Mouse (Mus musculus) forebrain, postnatal 0 days (tissue): ENCODE results near the gene Chd1. TPM values are rescaled to one million over a fixed set of nuclear protein-coding genes. Genes with fewer than 3 reads are reported as not detected.
A peak's percentile ranks its signal among the peaks of the same experiment; 100 is the strongest.

Experiments used
- ATAC-seq: fragments of 200-750 bp; cut with Nextera tagmentation; 2 replicates; pipeline ENCODE4 v1.8.0; 2017; ENCODE audit warnings: mild to moderate bottlenecking, moderate library complexity
- DNase-seq: peaks from one replicate; pipeline ENCODE4 v3.0.0-alpha.2; 2015
- H3K27ac ChIP-seq: fragments of 300-500 bp; sonication (generic); 2 replicates; pipeline ENCODE4 v1.5.1; 2014; ENCODE audit warnings: low read depth, mild to moderate bottlenecking, antibody characterized with exemption, low read length, moderate library complexity, mixed read lengths
- H3K27me3 ChIP-seq: fragments of 300-500 bp; sonication (generic); 2 replicates; pipeline ENCODE4 v1.6.1; 2014; ENCODE audit warnings: mild to moderate bottlenecking, low read length, mixed read lengths; ENCODE audit not compliant: insufficient read depth
- H3K36me3 ChIP-seq: fragments of 300-500 bp; sonication (generic); 2 replicates; pipeline ENCODE4 v1.6.1; 2014; ENCODE audit warnings: mild to moderate bottlenecking, moderate library complexity; ENCODE audit not compliant: insufficient read depth
- H3K4me1 ChIP-seq: fragments of 300-500 bp; sonication (generic); 2 replicates; pipeline ENCODE4 v1.6.1; 2014; ENCODE audit warnings: antibody characterized with exemption; ENCODE audit not compliant: insufficient read depth
- H3K4me2 ChIP-seq: fragments of 300-500 bp; sonication (generic); 2 replicates; pipeline ENCODE4 v1.6.1; 2014; ENCODE audit warnings: low read depth, mild to moderate bottlenecking, moderate library complexity
- H3K4me3 ChIP-seq: fragments of 300-500 bp; sonication (generic); 2 replicates; pipeline ENCODE4 v1.5.1; 2014; ENCODE audit warnings: low read depth, low read length, mixed read lengths
- H3K9ac ChIP-seq: fragments of 300-500 bp; sonication (generic); 2 replicates; pipeline ENCODE4 v1.6.1; 2014; ENCODE audit warnings: mild to moderate bottlenecking
- H3K9me3 ChIP-seq: fragments of 300-500 bp; sonication (generic); 2 replicates; pipeline ENCODE4 v1.6.1; 2016; ENCODE audit warnings: low read length
- CTCF ChIP-seq: sonication (generic); IDR thresholded peaks from 2 replicates; pipeline ENCODE4 v1.5.1; 2016; ENCODE audit warnings: antibody characterized with exemption, control low read depth, low read depth
- WGBS: fragments of 180-500 bp; shearing (Covaris S2); extraction: QIAGEN DNeasy Blood & Tissue Kit; methylation state at CpG from one replicate; pipeline ENCODE4 v1.1.7; 2014; 5-methylcytosine and 5-hydroxymethylcytosine counted together
- polyA plus RNA-seq: library from polyadenylated mRNA; unstranded; fragments of >200 nt; fragmentation: Nextera tagmentation; extraction: Ambion mirVana; gene quantifications from 2 replicates; pipeline ENCODE4 v1.2.1, GENCODE M21; 2015
- total RNA-seq: library from RNA; depleted of rRNA; stranded (reverse); fragments of >200 nt; gene quantifications from 2 replicates; pipeline ENCODE4 v1.2.3, GENCODE M21; 2014

Gene Chd1
- total and polyA plus RNA-seq, 2 experiments from 2014 or later, result 14.2 to 20.5 TPM

DNA sequence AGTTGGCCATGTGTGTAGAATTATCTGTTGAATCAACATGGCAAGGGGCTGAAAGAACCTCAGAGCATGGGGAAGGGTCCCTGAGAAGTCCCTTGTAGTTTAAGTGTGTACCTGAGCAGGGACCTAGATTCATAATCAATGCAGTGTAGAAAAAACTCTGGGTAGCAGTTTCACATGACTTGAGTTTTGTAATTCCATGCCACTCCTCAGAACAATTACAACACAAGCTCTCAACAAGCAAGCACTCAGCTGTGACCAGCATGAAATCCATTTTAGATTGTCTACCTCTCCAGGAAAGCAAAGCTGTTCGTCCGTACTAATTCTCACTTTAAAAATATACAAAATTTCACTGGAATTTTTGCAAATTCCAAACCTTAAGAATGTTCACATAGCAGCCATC, 105.2 kb downstream of the Chd1 start:
- Histone ChIP-seq H3K4me1 (no peaks in the 10 kb centered on the region; the same call in 1 of the 2 replicates), H3K36me3 (peaks cover 13% of the 10 kb centered on the region), H3K27ac (no peak overlapping the region), H3K4me2 (no peak overlapping the region), H3K27me3 (no peaks in the 10 kb centered on the region), H3K4me3 (no peak overlapping the region), H3K9me3 (no peaks in the 10 kb centered on the region), H3K9ac (no peak overlapping the region)
- 83% methylated on average over 2 of the region's 2 CpGs for WGBS
- ATAC-seq (no peak), DNase-seq (no peak)
- no peak for TF ChIP-seq CTCF

DNA sequence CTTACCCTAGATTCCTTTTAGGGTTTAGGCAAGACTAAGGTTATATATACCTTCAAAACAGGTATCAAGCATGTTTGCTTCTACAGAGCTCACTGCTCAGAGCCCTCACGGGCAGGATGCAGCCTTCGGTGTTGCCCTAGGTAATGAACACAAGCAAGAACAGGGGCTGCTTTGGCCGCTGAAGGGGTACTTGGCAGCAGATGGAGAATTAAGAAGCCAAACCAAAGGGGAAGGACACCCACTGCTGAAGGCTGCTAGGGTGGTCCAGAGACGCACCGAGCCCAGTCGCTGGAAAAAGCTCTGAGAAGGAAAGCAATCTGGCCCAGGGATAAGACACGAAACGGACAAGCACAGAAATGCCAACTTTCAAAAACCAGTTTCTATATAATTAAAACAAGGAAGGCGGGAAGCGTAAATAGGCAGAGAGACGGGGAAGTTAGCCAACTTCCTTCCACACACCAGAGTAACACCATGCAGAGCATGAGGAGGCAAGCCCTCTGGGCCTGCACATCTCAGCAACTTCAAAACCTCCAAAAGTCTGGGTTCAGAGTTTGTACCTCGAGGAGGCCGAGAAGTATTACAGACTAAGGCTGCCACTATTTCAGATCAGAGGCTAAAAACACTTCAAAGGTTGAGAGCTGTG, 107.5 kb downstream of the Chd1 start:
- DNase-seq, result no peak
- Histone ChIP-seq H3K27ac (no peak overlapping the region), H3K36me3 (peaks cover 2% of the 10 kb centered on the region; the same call in 1 of the 2 replicates), H3K4me3 (no peak overlapping the region), H3K9me3 (no peaks in the 10 kb centered on the region), H3K9ac (no peak overlapping the region), H3K4me1 (no peaks in the 10 kb centered on the region; the same call in 1 of the 2 replicates), H3K4me2 (no peak overlapping the region), H3K27me3 (no peaks in the 10 kb centered on the region)
- 45% methylated on average over 13 of the region's 13 CpGs for WGBS
- no peak for ATAC-seq
- no peak for TF ChIP-seq CTCF

DNA sequence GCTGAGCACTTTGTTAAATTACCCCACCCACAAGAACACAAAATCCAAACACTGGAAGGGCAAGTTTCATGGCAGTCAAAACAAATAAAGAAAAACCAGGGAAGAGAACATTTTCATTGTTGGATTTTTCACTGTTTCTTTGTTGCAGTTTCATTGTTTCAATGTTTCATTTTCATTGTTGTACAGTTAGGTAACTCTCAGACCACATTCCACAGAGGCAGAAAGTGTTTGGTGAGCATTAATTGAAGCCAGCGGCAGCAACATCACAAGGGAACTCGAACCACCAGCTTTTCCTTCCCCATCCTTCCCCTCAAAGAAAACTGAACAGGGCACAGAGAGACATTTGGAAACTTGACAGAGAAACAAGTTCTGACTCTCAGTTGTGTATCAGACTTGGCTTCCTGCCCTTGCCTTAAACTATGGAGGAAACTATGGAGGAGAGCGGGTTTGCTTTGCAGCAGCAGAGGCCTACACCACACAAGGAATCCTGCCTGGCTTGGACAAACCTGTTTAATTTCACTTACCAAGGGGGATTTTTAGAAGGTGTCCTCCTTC, 109.0 kb downstream of the Chd1 start:
- ATAC-seq (no peak), DNase-seq (no peak)
- no peaks in the 10 kb centered on the region for H3K27me3 ChIP-seq
- H3K4me1 ChIP-seq, result no peaks in the 10 kb centered on the region; the same call in 1 of the 2 replicates
- H3K9ac ChIP-seq, result no peak overlapping the region
- no peak overlapping the region for H3K27ac ChIP-seq
- H3K4me3 ChIP-seq, result no peak overlapping the region
- 56% methylated on average over 3 of the region's 3 CpGs for WGBS
- no peaks in the 10 kb centered on the region for H3K9me3 ChIP-seq
- H3K36me3 ChIP-seq, result no peaks in the 10 kb centered on the region
- TF ChIP-seq CTCF, result no peak
- no peak overlapping the region for H3K4me2 ChIP-seq

DNA sequence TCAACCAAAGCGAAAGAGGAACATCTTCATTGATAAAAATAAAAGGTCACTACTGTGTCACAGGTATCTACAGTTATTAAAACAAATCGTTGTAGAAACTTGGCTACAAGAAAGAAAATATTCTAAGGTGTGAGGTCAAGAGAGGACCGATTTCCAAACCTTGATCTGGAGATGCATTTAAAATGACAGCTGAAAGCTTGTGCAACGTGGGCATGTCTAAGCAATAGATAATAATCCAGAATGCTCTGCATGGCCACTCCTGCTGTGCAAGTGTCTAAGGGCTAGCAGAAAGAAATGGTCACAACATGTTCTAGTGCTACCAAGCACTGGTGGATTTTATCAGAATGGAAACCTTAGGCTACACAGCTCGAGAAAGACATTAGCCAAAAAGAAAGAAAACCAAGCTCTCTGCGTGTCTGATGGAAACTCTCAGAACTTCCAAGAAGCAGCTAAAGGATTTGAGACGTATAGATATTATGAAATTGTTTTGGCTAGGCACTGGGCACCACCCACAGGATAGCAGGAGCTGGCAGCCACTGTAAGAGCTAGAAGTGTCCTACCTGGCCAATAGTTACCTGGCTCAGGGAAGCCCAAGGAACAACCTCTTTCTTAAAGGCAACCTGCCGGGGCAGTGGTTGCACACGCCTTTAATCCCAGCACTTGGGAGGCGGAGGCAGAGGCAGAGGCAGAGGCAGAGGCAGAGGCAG, 110.7 kb downstream of the Chd1 start:
- no peaks in the 10 kb centered on the region for H3K27me3 ChIP-seq
- no peak overlapping the region for H3K4me3 ChIP-seq
- H3K4me2 ChIP-seq, result no peak overlapping the region
- 88% methylated on average over 10 of the region's 10 CpGs for WGBS
- H3K27ac ChIP-seq, result no peak overlapping the region
- peaks cover 4% of the 10 kb centered on the region; the same call in 1 of the 2 replicates for H3K36me3 ChIP-seq
- H3K9ac ChIP-seq, result no peak overlapping the region
- DNase-seq, result no peak
- H3K9me3 ChIP-seq, result no peaks in the 10 kb centered on the region
- H3K4me1 ChIP-seq, result peaks cover 4% of the 10 kb centered on the region; the same call in 1 of the 2 replicates
- no peak for TF ChIP-seq CTCF
- no peak for ATAC-seq

DNA sequence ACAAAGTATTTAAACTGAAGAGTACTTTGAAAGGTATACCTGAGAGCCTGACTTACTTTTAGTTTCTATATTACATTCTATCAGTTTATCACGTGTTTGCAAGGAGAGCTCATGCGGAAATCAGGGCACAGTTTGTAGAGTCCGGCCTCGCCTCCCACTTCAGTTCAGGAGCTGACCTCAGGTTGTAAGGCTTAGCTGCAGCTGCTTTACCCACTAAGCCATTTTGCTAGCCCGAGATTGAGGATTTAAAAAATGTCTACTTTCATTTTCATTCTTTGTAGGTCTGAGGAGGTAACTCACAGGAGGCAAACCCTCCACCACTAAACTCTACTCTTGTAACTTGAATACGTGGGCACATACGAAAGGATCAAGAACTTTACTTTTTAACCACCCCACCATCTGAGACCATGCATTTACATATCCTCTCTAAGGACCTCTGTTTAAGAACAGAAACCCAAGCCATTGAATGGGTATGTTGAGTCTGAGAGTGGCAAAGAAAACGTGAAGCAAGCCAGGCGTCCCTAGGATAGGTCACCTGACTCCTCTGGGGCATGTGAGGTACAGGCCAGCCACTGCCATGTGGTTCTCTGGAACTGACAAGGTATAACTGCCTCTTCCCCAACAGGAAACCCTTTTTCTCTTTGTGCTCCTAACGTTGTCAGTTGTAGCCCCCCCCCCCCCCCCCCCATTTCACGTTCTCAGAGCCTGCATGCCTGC, 111.8 kb downstream of the Chd1 start:
- WGBS, result 84% methylated on average over 11 of the region's 11 CpGs
- Histone ChIP-seq H3K4me1 (peaks cover 4% of the 10 kb centered on the region; the same call in 1 of the 2 replicates), H3K36me3 (peaks cover 4% of the 10 kb centered on the region; the same call in 1 of the 2 replicates)

DNA sequence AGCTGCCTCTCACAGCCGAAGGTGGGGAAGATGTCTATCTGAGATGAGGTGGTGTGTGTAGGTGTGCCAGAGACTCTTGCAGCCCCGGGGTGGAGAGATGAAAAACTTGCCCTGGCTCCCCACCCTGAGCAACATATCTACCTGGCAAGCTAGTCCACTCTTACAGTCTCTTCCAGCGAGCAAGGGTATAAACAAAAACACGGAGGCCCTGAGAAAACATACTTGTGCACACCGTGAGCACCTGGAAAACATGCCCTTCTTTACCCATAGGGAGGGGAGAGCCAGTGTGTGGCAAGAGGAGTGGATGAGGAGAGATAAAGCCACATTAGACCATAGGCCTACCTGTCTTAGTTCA, 112.3 kb downstream of the Chd1 start:
- no peak overlapping the region for H3K9ac ChIP-seq
- no peak overlapping the region for H3K4me2 ChIP-seq
- WGBS, result 92% methylated on average over 5 of the region's 5 CpGs
- peaks cover 4% of the 10 kb centered on the region; the same call in 1 of the 2 replicates for H3K4me1 ChIP-seq
- DNase-seq (no peak), ATAC-seq (0 out of 2 replicates have a peak, but pooled peaks have one; percentile 3)
- no peak for TF ChIP-seq CTCF
- no peaks in the 10 kb centered on the region for H3K9me3 ChIP-seq
- peaks cover 4% of the 10 kb centered on the region; the same call in 1 of the 2 replicates for H3K36me3 ChIP-seq
- no peak overlapping the region for H3K27ac ChIP-seq
- H3K27me3 ChIP-seq, result no peaks in the 10 kb centered on the region
- H3K4me3 ChIP-seq, result no peak overlapping the region

More for the DNA sequence above, 111.8 kb downstream of the Chd1 start:
- TF ChIP-seq CTCF, result no peak
- no peak overlapping the region for H3K4me2 ChIP-seq
- ATAC-seq (no peak), DNase-seq (no peak)
- H3K4me3 ChIP-seq, result no peak overlapping the region
- H3K9me3 ChIP-seq, result no peaks in the 10 kb centered on the region
- no peak overlapping the region for H3K9ac ChIP-seq
- no peak overlapping the region for H3K27ac ChIP-seq
- H3K27me3 ChIP-seq, result no peaks in the 10 kb centered on the region
